Comparison of ENCODE assay signal across 7 mouse cellular contexts in the genomic region with DNA sequence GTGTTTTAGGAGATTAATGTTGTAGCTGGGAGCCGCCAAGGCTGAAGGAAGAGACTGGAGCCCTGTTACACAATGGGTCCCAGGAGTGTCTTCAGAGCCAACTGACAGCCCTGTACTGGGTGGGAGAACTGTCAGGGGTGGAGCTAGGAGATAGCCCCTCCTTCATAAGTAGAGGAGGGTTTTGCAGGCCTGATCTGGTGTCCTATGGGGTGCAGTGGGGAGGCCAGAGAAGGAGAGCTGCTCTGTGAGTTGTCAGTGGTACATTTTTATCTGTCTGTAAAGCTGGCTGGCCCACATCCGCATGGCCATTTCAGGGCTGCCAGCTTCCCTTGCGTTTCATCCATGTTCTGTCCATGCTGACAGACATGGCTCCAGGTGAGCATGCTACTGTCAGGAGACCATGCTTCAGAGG. TPM values are rescaled to one million over a fixed set of nuclear protein-coding genes. Genes with fewer than 3 reads are reported as not detected.
DNase-seq lines count a peak whose midpoint lies in the region; ATAC-seq and TF ChIP-seq lines count a peak whose summit lies in the region.

No protein-coding gene starts in this region.

- H3K36me3 ChIP-seq in midbrain, embryonic 11.5 days (ENCODE audit: control insufficient read depth, insufficient read depth, low read length): no peaks in the 10 kb centered on the region
- H3K36me3 ChIP-seq in midbrain, postnatal 0 days (ENCODE audit: insufficient read depth, low read length): no peaks in the 10 kb centered on the region
- H3K36me3 ChIP-seq in liver, embryonic 11.5 days (ENCODE audit: control insufficient read depth, insufficient read depth, low read length): no peaks in the 10 kb centered on the region; the same call in 1 of the 2 replicates

- H3K27me3 ChIP-seq in midbrain, embryonic 11.5 days (ENCODE audit: control insufficient read depth, insufficient read depth, low read length): no peaks in the 10 kb centered on the region
- H3K27me3 ChIP-seq in midbrain, postnatal 0 days (ENCODE audit: insufficient read depth, low read length): no peaks in the 10 kb centered on the region
- H3K27me3 ChIP-seq in liver, embryonic 11.5 days (replicated peaks; ENCODE audit: control insufficient read depth, insufficient read depth, low read length): no peaks in the 10 kb centered on the region

- no peak for TF ChIP-seq POLR2A in olfactory bulb, adult 2 months (IDR thresholded peaks at IDR 0.05; ENCODE audit: insufficient read depth, low read depth, low read length)

- H3K27ac ChIP-seq in midbrain, embryonic 11.5 days (ENCODE audit: low read depth, low read length): no peak overlapping the region
- H3K27ac ChIP-seq in midbrain, postnatal 0 days (ENCODE audit: low read depth, low read length): no peak overlapping the region
- H3K27ac ChIP-seq in liver, embryonic 11.5 days (ENCODE audit: low read depth, low read length): peak overlapping the region; percentile 98
- H3K27ac ChIP-seq in olfactory bulb, adult 2 months (ENCODE audit: insufficient read depth, low read depth, low read length): no peak overlapping the region

- ATAC-seq in midbrain, embryonic 11.5 days (ENCODE audit: low FRiP score): peak; percentile 43; the same call in 1 of the 2 replicates
- ATAC-seq in midbrain, postnatal 0 days (ENCODE audit: low FRiP score): no peak
- peak; percentile 91 for ATAC-seq in liver, embryonic 11.5 days (replicated peaks; ENCODE audit: low FRiP score)

- no peak for TF ChIP-seq CTCF in midbrain, postnatal 0 days (IDR thresholded peaks at IDR 0.05)
- peak; percentile 8; the same call in 1 of the 2 replicates for TF ChIP-seq CTCF in olfactory bulb, adult 2 months (IDR thresholded peaks at IDR 0.05; ENCODE audit: insufficient read depth, low read depth, low read length)

- no peaks in the 10 kb centered on the region for H3K9me3 ChIP-seq in midbrain, embryonic 11.5 days (ENCODE audit: control insufficient read depth, low read length)
- H3K9me3 ChIP-seq in midbrain, postnatal 0 days (ENCODE audit: low read length): no peaks in the 10 kb centered on the region
- no peaks in the 10 kb centered on the region for H3K9me3 ChIP-seq in liver, embryonic 11.5 days (ENCODE audit: control insufficient read depth, low read length)

- H3K9ac ChIP-seq in midbrain, embryonic 11.5 days (ENCODE audit: low read length): no peak overlapping the region
- H3K9ac ChIP-seq in midbrain, postnatal 0 days (replicated peaks; ENCODE audit: low read length, poor library complexity, severe bottlenecking): no peak overlapping the region
- peak overlapping the region; percentile 73 for H3K9ac ChIP-seq in liver, embryonic 11.5 days (ENCODE audit: low read depth, low read length)

- H3K4me3 ChIP-seq in midbrain, embryonic 11.5 days (ENCODE audit: low read depth, low read length): no peak overlapping the region
- H3K4me3 ChIP-seq in midbrain, postnatal 0 days (ENCODE audit: low read depth, low read length): no peak overlapping the region
- peak overlapping the region; percentile 48; the same call in 1 of the 2 replicates for H3K4me3 ChIP-seq in liver, embryonic 11.5 days (ENCODE audit: low read depth, low read length)
- H3K4me3 ChIP-seq in olfactory bulb, adult 2 months (ENCODE audit: insufficient read depth, low read depth, low read length): no peak overlapping the region

- H3K4me2 ChIP-seq in midbrain, embryonic 11.5 days: no peak overlapping the region
- no peak overlapping the region for H3K4me2 ChIP-seq in midbrain, postnatal 0 days (ENCODE audit: low read depth, low read length, poor library complexity, severe bottlenecking)
- peak overlapping the region; percentile 76 for H3K4me2 ChIP-seq in liver, embryonic 11.5 days

- WGBS in midbrain, embryonic 11.5 days: 88% methylated on average over 3 of the region's 3 CpGs
- 69% methylated on average over 3 of the region's 3 CpGs for WGBS in midbrain, postnatal 0 days
- WGBS in liver, embryonic 11.5 days: 40% methylated on average over 3 of the region's 3 CpGs
- WGBS in olfactory bulb, adult 2 months: 86% methylated on average over 3 of the region's 3 CpGs

- no peak for DNase-seq in midbrain, embryonic 11.5 days (ENCODE audit: low spot score, missing footprints)
- no peak for DNase-seq in midbrain, postnatal 0 days (ENCODE audit: low spot score)
- DNase-seq in heart, adult 9 months (ENCODE audit: low spot score in 2 of 2): peak; percentile 63 to 67
- DNase-seq in liver, embryonic 11.5 days (ENCODE audit: low spot score): peak; percentile 55
- DNase-seq in layer of hippocampus, postnatal 14 days (ENCODE audit: low spot score in 2 of 2): no peak
- DNase-seq in cerebellum, adult 8-10 months: no peak

- H3K4me1 ChIP-seq in midbrain, embryonic 11.5 days (ENCODE audit: control insufficient read depth, insufficient read depth, low read length): peaks cover 74% of the 10 kb centered on the region
- peaks cover 40% of the 10 kb centered on the region for H3K4me1 ChIP-seq in midbrain, postnatal 0 days (ENCODE audit: insufficient read depth, low read length)
- peaks cover 91% of the 10 kb centered on the region for H3K4me1 ChIP-seq in liver, embryonic 11.5 days (replicated peaks; ENCODE audit: control insufficient read depth, insufficient read depth, low read length)
- peaks cover 55% of the 10 kb centered on the region for H3K4me1 ChIP-seq in olfactory bulb, adult 2 months (ENCODE audit: control insufficient read depth, insufficient read depth, low read length)

RNA-seq across cellular contexts. Expression of a gene that starts 20.9 kb away (rescaled TPM):
- polyA plus RNA-seq in midbrain, embryonic 11.5 days (2014; fragmentation: Nextera tagmentation; extraction: Ambion mirVana): 47.7 and 51.5 TPM in 2 replicates
- total RNA-seq in midbrain, postnatal 0 days (2014; rRNA removed): 130 and 134 TPM in 2 replicates
- 44.0 and 51.7 TPM in 2 replicates for polyA plus RNA-seq in midbrain, postnatal 0 days (2015; fragmentation: Nextera tagmentation; extraction: Ambion mirVana)
- 27.5 and 31.0 TPM in 2 replicates for polyA plus RNA-seq in liver, embryonic 11.5 days (2014; fragmentation: Nextera tagmentation; extraction: Ambion mirVana)
- polyA plus RNA-seq in olfactory bulb, adult 2 months (2012; ENCODE audit: insufficient read depth, insufficient read length, low replicate concordance, missing spikeins): 98.3 TPM in 1 of 2 replicates, not detected in the other
- total RNA-seq in layer of hippocampus, postnatal 14 days (2021): 100 to 1,000 TPM; 104 to 105 TPM

Comparison
In these comparisons a context has a peak if more than half of its experiments do, and no peak if none do; other contexts are left out.
1. DNase-seq: peak in heart, adult 9 months (2 of 2) and liver, embryonic 11.5 days (single experiment); none in midbrain, embryonic 11.5 days (single experiment), midbrain, postnatal 0 days (single experiment), layer of hippocampus, postnatal 14 days (0 of 2) and cerebellum, adult 8-10 months (single experiment).